Mouse (Mus musculus) forebrain, embryonic 10.5 days (tissue): ENCODE data around the gene Tenm4. TPM values are rescaled to one million over a fixed set of nuclear protein-coding genes. Genes with fewer than 3 reads are reported as not detected.

Experiments used
- DNase-seq: peaks from one replicate; pipeline ENCODE4 v3.0.0-alpha.2; 2017; ENCODE audit warnings: low spot score; ENCODE audit errors: extremely low spot score
- H3K27ac ChIP-seq: fragments of 300-500 bp; sonication (generic); 2 replicates; pipeline ENCODE4 v1.5.1; 2016; ENCODE audit warnings: mild to moderate bottlenecking
- H3K27me3 ChIP-seq: fragments of 300-500 bp; sonication (generic); 2 replicates; pipeline ENCODE4 v1.6.1; 2016; ENCODE audit warnings: mild to moderate bottlenecking; ENCODE audit not compliant: poor library complexity, severe bottlenecking
- H3K36me3 ChIP-seq: fragments of 300-500 bp; sonication (generic); replicated peaks from 2 replicates; pipeline ENCODE4 v1.6.1; 2016; ENCODE audit warnings: mild to moderate bottlenecking, moderate library complexity
- H3K4me1 ChIP-seq: fragments of 300-500 bp; sonication (generic); 2 replicates; pipeline ENCODE4 v1.6.1; 2016
- H3K4me3 ChIP-seq: fragments of 300-500 bp; sonication (generic); 2 replicates; pipeline ENCODE4 v1.5.1; 2016; ENCODE audit warnings: mild to moderate bottlenecking, moderate library complexity
- H3K9me3 ChIP-seq: fragments of 300-500 bp; sonication (generic); 2 replicates; pipeline ENCODE4 v1.6.1; 2016; ENCODE audit warnings: mild to moderate bottlenecking, moderate library complexity
- WGBS: fragments of 180-500 bp; shearing (Covaris S2); methylation state at CpG from one replicate; pipeline ENCODE4 v1.1.7; 2016; 5-methylcytosine and 5-hydroxymethylcytosine counted together
- polyA plus RNA-seq: library from polyadenylated mRNA; unstranded; fragments of >200 nt; fragmentation: Nextera tagmentation; extraction: Ambion mirVana; gene quantifications from 2 replicates; pipeline ENCODE4 v1.2.1, GENCODE M21; 2016

Gene Tenm4
- polyA plus RNA-seq, 1 experiment from 2014 or later = 27.9 TPM

DNA sequence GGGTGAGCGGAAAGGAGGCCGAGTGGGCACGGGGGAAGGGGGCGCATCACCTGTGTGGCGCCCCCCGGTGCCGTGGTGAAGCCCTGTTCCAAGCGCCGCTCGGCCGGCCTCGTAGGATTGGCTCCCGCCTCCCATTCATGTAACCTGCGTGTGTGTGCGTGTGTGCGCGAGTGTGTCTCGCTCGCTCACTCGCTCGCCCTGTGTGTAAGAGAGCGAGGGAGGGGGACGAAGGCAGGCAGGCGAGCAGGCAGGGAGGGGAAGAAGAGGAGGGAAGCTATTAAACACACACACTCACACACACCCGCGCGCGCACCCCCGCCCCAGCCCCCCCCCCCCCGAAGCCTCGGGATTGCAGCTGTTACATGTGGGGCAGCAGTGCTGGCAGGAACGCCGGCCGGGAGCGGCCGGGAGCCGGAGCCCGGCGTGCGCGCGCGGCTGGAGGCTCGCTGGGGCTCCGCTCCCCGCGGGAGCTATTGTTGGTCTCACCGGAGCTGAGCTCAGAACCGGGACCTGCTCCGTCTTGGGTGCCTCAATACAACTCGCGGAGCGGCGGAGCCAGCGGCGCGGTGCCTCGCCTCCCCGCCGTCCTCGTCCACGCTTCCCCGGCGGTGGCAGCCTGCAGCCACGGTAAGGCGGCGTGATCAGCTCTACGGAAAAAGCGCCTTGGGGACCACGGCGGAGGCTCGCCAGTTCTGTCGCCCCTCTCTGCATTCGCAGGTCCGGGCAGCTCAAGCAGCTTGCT, 38.9 kb downstream of the Tenm4 start:
- Histone ChIP-seq H3K9me3 (no peaks in the 10 kb centered on the region), H3K27ac (peak overlapping the region; percentile 95), H3K4me3 (peak overlapping the region; percentile 77), H3K36me3 (no peaks in the 10 kb centered on the region), H3K27me3 (peaks cover 53% of the 10 kb centered on the region), H3K4me1 (peaks cover 61% of the 10 kb centered on the region)
- DNase-seq = peak; percentile 67
- WGBS = under 1% methylated on average over 74 of the region's 75 CpGs

DNA sequence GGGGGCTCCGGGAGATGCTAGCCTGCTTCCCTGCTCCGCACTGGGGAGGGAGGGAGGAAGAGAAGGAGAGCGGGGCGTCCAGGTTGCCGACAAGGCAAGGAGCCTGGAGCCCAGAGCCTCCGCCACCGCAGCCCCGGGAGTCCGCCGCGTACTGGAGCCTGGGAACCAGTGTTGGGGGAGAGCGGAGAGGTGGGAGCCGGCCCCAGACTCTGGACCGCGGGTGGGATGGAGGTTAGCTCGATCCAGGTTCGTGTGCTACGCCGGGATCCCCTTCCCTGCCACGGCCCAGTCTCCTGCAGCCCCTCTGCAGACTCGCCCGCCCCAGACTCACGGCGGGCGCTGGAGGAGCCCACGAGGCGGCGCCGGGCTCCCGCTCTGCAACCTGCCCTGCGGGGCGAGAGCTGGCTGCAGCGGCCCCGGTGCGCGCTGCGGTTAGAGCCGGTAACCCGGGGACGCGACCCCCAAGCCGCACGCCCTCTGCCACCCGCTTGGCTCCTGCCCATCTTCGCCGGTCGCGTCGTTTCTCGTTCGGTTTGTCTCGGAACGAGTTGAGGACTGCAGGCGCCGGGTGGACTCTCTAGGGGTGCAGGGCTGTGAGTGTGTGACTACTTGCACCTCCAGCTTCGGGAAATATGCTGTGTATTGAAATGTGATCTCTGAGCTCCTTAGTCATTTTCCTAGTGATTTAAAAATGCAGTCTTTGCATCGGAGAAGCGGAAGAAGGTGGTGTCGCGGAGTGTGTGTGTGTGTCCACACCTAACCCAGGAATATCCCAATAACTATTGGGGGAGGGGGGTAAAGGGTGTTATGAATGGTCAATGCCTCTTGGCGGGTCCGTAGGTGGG, 39.7 kb downstream of the Tenm4 start:
- Histone ChIP-seq H3K27me3 (peaks cover 50% of the 10 kb centered on the region), H3K9me3 (no peaks in the 10 kb centered on the region), H3K4me1 (peaks cover 55% of the 10 kb centered on the region), H3K4me3 (peak overlapping the region; percentile 77), H3K36me3 (no peaks in the 10 kb centered on the region), H3K27ac (peak overlapping the region; percentile 95)
- 0% methylated on average over 62 of the region's 62 CpGs for whole genome bisulfite sequencing
- DNase-seq = peak; percentile 74

GRCm38 (mm10) chr7:96211618-96212021, 40.6 kb downstream of the Tenm4 start:
- peak; percentile 44 for DNase-seq
- H3K27me3 ChIP-seq = peaks cover 49% of the 10 kb centered on the region
- peak overlapping the region; percentile 95 for H3K27ac ChIP-seq
- H3K4me3 ChIP-seq = peak overlapping the region; percentile 77
- H3K36me3 ChIP-seq = peaks cover 1% of the 10 kb centered on the region; the same call in 1 of the 2 replicates
- under 1% methylated on average over 17 of the region's 17 CpGs for WGBS
- peaks cover 58% of the 10 kb centered on the region for H3K4me1 ChIP-seq
- no peaks in the 10 kb centered on the region for H3K9me3 ChIP-seq

DNA sequence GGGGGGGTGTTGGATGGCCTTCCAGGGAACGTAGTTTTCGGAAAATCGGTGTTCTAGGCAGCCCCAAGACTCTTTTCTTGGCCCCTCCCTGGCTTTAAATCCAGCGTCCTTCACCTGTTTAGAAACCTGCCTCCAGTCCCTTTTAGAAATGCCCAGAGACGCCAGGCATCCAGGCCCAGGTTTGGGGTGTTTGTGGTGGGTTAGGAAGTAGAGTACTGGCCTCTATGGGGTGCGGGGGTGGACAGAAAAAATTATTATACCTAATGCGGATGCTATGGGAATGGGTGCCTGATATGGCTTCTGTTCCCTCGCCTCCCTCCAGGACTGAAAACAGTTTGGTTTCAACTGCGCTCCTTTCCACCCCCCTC, 41.2 kb downstream of the Tenm4 start:
- H3K4me3 ChIP-seq = peak overlapping the region; percentile 77
- peaks cover 58% of the 10 kb centered on the region for H3K4me1 ChIP-seq
- H3K9me3 ChIP-seq = no peaks in the 10 kb centered on the region
- H3K27ac ChIP-seq = peak overlapping the region; percentile 95
- peaks cover 2% of the 10 kb centered on the region; the same call in 1 of the 2 replicates for H3K36me3 ChIP-seq
- WGBS = under 1% methylated on average over 9 of the region's 9 CpGs
- no peak for DNase-seq
- H3K27me3 ChIP-seq = peaks cover 43% of the 10 kb centered on the region

GRCm38 (mm10) chr7:96212592-96213541, 41.8 kb downstream of the Tenm4 start:
- Histone ChIP-seq H3K4me3 (peak overlapping the region; percentile 77), H3K27me3 (peaks cover 37% of the 10 kb centered on the region), H3K27ac (peak overlapping the region; percentile 95), H3K36me3 (peaks cover 2% of the 10 kb centered on the region; the same call in 1 of the 2 replicates), H3K9me3 (no peaks in the 10 kb centered on the region), H3K4me1 (peaks cover 58% of the 10 kb centered on the region)
- WGBS = under 1% methylated on average over 48 of the region's 48 CpGs
- DNase-seq = peak; percentile 81

GRCm38 (mm10) chr7:96213741-96214140, 42.7 kb downstream of the Tenm4 start:
- Histone ChIP-seq H3K36me3 (peaks cover 2% of the 10 kb centered on the region; the same call in 1 of the 2 replicates), H3K9me3 (no peaks in the 10 kb centered on the region), H3K27ac (peak overlapping the region; percentile 95), H3K4me1 (peaks cover 63% of the 10 kb centered on the region), H3K27me3 (peaks cover 28% of the 10 kb centered on the region), H3K4me3 (peak overlapping the region; percentile 77)
- 2% methylated on average over 9 of the region's 10 CpGs for WGBS
- DNase-seq = no peak

- no peak overlapping the region for H3K27ac ChIP-seq
- H3K36me3 ChIP-seq = peaks cover 2% of the 10 kb centered on the region; the same call in 1 of the 2 replicates
- no peak for DNase-seq
- WGBS = 62% methylated on average over 2 of the region's 2 CpGs
- H3K27me3 ChIP-seq = peaks cover 17% of the 10 kb centered on the region
- H3K4me3 ChIP-seq = no peak overlapping the region
- H3K9me3 ChIP-seq = no peaks in the 10 kb centered on the region
- H3K4me1 ChIP-seq = peaks cover 53% of the 10 kb centered on the region
These were observed 43.8 kb downstream of the Tenm4 start for GRCm38 (mm10) chr7:96214876-96215275.

DNA sequence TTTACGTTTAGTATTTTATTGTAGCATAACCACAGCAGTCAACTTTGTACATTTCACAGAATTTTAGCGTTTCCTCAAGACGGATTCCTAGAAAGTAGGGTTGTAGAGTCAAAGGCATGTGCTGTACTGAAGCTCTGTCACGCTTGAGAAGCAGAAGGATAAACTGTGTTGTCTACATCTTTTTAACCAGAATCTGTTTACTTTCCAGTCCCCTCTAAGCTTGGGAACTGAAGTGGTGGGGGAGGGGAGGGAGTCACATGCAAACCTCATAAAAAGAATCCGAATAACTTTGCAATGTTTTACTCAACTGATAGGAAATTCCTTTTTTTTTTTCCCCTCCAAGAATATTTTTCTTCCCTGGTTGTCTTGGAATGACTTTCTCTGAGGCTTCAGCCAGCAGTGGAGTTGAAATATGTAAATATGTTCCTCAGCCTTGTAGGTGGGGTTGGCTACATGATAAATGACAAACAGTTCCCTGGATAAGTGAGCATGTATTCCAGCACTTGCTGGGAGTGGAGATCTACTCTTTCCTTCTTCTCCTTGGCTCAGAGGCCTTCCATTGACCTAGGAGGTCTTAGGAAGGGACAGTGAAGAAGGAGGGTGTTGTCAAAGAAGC, 45.0 kb downstream of the Tenm4 start:
- H3K36me3 ChIP-seq = peaks cover 2% of the 10 kb centered on the region; the same call in 1 of the 2 replicates
- no peak for DNase-seq
- WGBS = 84% methylated on average over 5 of the region's 5 CpGs
- peaks cover 16% of the 10 kb centered on the region for H3K27me3 ChIP-seq
- H3K27ac ChIP-seq = no peak overlapping the region
- no peak overlapping the region for H3K4me3 ChIP-seq
- peaks cover 52% of the 10 kb centered on the region for H3K4me1 ChIP-seq
- H3K9me3 ChIP-seq = no peaks in the 10 kb centered on the region

- Histone ChIP-seq H3K4me1 (peaks cover 27% of the 10 kb centered on the region), H3K4me3 (no peak overlapping the region), H3K9me3 (no peaks in the 10 kb centered on the region), H3K36me3 (peaks cover 2% of the 10 kb centered on the region; the same call in 1 of the 2 replicates), H3K27me3 (peaks cover 5% of the 10 kb centered on the region), H3K27ac (no peak overlapping the region)
- WGBS = 85% methylated on average over 2 of the region's 2 CpGs
- no peak for DNase-seq
These were observed 48.3 kb downstream of the Tenm4 start for GRCm38 (mm10) chr7:96219386-96219785.

DNA sequence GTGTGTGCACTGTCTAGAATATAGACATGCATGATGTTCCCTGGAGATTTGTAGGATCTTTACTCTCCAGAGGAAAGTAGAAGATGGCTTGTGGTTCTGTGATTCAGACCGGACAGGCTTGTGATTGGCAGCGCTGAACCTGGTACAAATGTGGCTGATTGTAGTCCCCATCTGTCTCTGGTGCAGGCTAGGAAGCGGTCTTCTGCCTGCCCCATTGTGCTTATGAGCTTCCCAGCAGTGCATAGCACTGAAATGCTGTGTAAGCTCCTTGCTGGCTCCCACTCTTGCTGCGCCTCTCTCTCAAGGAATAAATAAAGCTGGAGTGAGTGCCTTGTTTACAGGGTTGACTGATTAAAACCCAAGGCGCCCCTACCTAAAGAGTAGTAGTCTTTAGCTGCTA, 49.6 kb downstream of the Tenm4 start:
- H3K27me3 ChIP-seq = no peaks in the 10 kb centered on the region
- H3K4me1 ChIP-seq = peaks cover 19% of the 10 kb centered on the region
- H3K9me3 ChIP-seq = no peaks in the 10 kb centered on the region
- no peak overlapping the region for H3K27ac ChIP-seq
- no peak for DNase-seq
- H3K36me3 ChIP-seq = peaks cover 5% of the 10 kb centered on the region; the same call in 1 of the 2 replicates
- no peak overlapping the region for H3K4me3 ChIP-seq
- 78% methylated on average over 5 of the region's 5 CpGs for WGBS

DNA sequence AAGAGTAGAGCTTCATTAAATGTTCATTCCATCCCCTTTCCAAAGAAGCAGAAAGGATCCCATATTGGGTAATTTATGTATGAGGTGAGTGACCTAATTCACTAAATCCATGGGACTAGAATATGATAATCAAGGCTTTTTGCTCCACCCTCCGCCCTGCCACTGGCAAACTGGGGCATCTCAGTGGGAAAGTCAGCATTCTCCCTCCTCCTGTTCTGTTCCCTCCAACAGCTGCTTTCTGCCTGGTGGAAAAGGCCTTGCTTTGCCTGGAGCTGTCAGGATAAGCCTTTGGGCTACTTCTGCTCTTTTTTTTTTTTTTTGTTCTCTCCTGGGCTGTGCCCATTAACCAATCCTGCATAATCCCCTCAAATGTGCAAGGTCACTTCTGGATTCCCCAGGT, 51.5 kb downstream of the Tenm4 start:
- Histone ChIP-seq H3K27ac (no peak overlapping the region), H3K36me3 (0 out of 2 replicates have a peak, but pooled peaks cover 4% of the 10 kb centered on the region), H3K27me3 (no peaks in the 10 kb centered on the region), H3K9me3 (no peaks in the 10 kb centered on the region), H3K4me3 (no peak overlapping the region), H3K4me1 (peaks cover 30% of the 10 kb centered on the region)
- no peak for DNase-seq
- 77% methylated on average over 1 of the region's 1 CpGs for WGBS
